Mouse (Mus musculus): Measurements from ENCODE around the gene Nfatc2ip. TPM values are rescaled to one million over a fixed set of nuclear protein-coding genes. Genes with fewer than 3 reads are reported as not detected.

Gene Nfatc2ip
- total RNA-seq, 4 experiments from 2014 or later = 3.1 to 6.2 (median 3.9) TPM

GRCm38 (mm10) chr7:126356793-126357591 lies 39.5 kb downstream of the Nfatc2ip start:
- DNase-seq (ENCODE audit: low spot score) = no peak

- no peak for DNase-seq (ENCODE audit: low spot score)
These were observed 40.5 kb downstream of the Nfatc2ip start for GRCm38 (mm10) chr7:126355847-126356597.

DNA sequence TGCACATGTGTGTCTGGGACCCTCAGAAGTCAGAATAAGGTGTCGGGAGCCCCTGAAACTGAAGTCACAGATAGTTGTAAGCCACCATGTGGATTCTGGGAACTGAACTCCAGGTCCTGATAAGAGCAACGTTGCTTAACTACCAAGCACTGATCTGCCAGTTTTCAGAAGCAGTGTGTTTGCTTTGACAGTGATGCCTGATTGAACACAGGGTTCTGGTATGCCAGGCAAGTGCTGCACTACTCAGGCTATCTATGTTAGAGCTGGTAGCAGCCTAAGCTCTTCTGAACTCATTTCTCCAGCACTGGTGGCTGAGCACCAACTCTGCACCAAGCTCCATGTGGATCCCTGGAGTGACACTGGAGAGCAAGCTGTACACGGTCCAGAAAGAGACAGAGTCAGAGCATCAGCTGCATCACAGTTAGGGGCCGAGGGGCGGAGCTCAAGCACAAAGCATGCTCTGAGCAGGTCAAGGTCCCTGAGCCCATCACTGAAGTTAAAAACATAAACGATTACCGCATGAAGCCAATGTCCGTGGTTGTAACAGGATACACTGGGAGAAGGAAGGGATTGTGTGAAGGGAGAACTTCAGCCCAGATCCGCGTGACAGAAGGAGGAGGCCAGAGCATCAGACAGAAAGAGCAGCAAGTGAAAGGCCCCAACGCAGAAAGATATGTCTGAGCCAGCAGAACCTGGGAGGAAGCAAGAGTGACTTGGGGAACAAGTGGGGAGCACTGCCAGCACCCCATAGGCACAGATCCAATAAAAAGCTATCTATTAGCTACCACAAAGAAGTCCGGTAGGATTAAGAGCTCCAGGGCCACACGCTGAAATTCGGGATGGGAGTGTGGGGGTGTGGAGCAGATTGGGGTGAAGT lies 41.6 kb downstream of the Nfatc2ip start:
- no peak for DNase-seq (ENCODE audit: low spot score)

DNA sequence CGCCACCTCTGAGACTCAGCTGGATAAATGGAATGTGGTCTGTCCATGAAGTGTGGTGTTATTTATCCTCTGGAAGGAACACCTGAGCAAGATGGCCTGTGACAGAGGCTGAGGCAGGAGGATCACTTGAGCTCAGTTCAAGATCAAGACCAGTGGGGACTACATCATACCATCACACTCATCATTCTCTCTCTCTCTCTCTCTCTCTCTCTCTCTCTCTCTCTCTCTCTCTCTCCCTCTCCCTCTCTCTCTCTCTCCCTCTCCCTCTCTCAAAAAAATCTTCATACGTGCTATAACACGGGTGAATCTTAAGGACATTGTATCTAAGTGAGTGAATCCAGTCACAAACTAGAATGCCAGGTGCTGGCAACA lies 42.6 kb downstream of the Nfatc2ip start:
- DNase-seq (ENCODE audit: low spot score) = no peak

- DNase-seq (ENCODE audit: low spot score) = no peak
These were observed 43.1 kb downstream of the Nfatc2ip start for GRCm38 (mm10) chr7:126353251-126353993.

- no peak for DNase-seq (ENCODE audit: low spot score)
These were observed 45.1 kb downstream of the Nfatc2ip start for GRCm38 (mm10) chr7:126351419-126351951.

DNA sequence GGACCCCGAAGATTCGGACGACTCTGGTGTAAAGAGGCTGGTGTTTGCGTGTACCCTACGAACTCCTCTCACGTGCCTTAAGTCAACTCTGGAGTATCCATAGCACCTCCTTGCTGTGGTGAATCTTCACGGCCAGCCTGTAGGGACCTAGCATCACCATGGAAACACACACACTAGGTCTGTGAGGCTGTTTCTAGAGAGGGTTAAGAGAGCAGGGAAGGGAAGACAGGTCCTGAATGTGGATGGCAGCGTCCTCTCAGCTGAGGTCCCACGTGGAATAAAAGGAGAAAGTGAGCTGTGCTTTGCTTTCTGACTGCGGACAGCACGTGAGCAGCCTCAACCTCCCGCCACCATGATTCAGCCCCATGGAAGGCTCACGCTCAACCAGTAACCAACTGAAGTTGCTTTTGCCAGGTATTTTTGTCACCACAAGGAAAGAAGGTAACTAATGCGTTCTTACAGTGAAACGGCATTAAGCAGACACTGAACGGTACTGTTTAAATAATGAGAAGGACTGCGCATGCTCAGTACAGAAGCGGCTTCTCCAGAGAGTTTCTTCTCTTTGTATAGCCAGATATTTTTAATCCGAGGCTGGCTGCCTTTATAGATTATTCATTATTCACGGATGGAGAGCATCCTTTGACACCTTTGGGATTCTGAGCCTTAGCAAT lies 45.7 kb downstream of the Nfatc2ip start:
- no peak for DNase-seq (ENCODE audit: low spot score)

DNA sequence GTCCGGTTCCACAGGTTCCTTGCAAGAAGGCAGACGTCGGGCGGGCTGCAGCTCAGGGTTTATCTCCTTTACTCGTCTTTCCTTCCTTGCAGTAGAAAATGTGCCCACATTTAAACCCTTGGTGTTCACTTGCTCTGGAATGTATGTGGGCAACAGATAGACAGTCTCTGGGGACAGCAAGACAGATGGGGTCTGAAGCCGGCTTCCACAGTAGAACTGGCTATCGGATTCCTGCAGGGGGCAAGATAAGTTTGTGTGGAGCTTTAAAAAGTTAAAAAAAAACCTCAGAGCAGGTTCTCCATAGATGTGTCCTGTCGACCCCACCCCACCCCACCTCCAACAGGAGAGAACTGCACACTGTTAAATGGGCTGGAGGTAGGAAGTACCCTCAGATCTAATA lies 48.2 kb downstream of the Nfatc2ip start:
- no peak for DNase-seq (ENCODE audit: low spot score)

DNA sequence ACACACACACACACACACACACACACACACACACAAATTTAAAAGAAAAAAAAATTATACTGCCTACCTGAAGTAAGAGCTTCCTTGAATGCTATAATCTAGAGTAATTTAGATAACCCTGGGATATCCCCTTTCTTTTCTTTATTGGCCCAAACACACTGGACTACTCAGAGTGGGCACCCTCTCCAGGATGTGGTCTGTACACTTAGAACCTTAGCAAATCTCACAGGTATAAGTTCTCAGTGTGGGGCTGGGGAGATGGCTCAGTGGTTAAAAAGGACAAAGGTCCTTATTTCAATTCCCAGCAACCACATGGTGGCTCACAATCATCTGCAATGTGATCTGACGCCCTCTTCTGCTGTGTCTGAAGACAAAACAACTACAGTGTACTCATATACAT lies 49.4 kb downstream of the Nfatc2ip start:
- DNase-seq (ENCODE audit: low spot score) = no peak

- no peak for DNase-seq (ENCODE audit: low spot score)
These were observed 50.6 kb downstream of the Nfatc2ip start for GRCm38 (mm10) chr7:126345969-126346368.

DNA sequence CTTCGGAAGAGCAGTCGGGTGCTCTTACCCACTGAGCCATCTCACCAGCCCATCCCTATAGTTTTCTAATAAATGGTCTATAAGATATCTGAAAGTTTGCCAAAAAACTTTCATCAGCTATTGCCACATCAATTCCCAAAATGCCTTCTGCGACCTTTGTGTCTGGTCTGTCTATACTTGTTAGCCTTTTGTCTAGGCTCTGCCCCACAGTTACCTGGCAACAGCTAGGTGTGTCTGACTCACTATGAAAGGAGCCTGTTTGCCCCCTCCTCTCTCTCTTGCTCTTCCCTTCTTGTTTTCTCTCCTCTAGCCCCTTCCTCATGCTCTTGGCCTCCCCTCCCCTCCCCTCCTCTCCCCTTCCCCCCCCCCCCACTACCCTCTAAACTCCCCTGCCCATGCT lies 51.0 kb downstream of the Nfatc2ip start:
- no peak for DNase-seq (ENCODE audit: low spot score)

- no peak for DNase-seq (ENCODE audit: low spot score)
These were observed 55.6 kb downstream of the Nfatc2ip start for GRCm38 (mm10) chr7:126340896-126341295.

DNA sequence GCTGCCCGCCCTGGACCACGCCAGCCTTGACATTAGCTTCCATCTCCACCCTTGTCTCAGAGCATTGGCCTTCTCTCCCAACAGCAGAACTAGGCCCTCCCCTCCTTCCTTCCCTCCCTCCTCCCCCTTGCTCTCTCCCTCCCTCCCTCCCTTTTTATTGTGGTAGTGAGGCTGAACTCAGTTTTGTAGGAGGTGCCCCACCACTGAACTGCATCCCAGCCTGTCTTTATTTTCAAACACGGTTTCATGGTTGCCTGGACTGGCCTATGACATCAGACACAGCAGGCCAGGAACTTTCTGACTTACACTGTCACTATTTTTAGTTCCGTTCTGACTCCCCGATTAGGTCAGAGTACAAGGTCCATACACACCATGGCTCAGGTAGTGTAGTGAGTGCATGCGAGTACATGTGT lies 56.3 kb downstream of the Nfatc2ip start:
- peak; percentile 15 for DNase-seq (ENCODE audit: low spot score)

DNA sequence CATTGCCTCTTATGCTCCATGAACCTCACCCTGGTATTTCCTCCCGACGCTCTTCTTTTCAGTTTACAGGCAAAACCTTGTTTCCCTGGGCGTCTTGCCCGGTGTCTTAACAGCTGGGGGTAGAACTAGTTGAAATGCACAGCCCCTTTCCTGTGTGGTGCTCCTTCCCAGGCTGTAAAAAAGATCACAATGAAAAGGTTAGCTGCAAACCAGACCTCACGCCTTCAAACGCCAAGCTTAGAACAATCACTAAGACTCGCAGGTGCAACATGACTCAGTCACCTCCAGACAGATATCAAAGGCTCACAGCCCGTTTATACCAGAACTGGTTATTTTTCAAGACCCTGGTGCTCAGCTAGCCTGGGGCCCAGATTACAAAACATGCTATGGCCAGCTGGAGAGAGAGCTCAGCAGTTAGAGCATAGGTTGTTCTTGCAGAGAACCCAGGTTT lies 57.0 kb downstream of the Nfatc2ip start:
- DNase-seq (ENCODE audit: low spot score) = no peak

DNA sequence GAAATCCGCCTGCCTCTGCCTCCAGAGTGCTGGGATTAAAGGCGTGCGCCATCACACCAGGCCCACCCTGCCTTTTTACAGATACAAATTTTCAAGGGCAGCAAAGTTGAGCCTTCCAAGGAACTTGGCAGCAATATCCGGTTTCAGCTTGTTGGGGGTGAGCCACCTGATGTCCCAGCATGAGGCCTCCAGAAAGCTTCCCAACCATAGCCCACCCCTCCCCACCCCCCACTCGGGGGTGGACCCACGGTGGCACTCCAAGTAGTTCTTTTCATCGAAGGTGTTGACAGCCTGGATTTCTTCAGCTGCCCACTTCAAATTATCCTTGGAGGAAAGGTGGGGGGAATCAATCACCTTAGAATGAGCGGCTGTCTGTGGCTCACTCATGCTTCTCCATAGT lies 57.6 kb downstream of the Nfatc2ip start:
- no peak for DNase-seq (ENCODE audit: low spot score)

GRCm38 (mm10) chr7:126335556-126335955 lies 61.0 kb downstream of the Nfatc2ip start:
- no peak for DNase-seq (ENCODE audit: low spot score)
